Mouse (Mus musculus) left cerebral cortex, postnatal 36 days (tissue): ENCODE results near the gene Mtmr6. TPM values are rescaled to one million over a fixed set of nuclear protein-coding genes. Genes with fewer than 3 reads are reported as not detected.
"Not testable (repeated sequence)": the region's sequence is repeated elsewhere in the genome, so short reads cannot be mapped to it uniquely, and the experiment has no call there.

ENCODE experiments used
- DNase-seq, 2 experiments: peaks; one replicate each; pipeline ENCODE4 v3.0.0; 2021 to 2022; ENCODE audit warnings: low spot score in 2 of 2, mixed read lengths in 1 of 2
- intact Hi-C: fragments of 180-260 bp; cut with DNase I; formaldehyde crosslinking; loops from one replicate; pipeline ENCODE4 v1.15.1; 2025
- total RNA-seq, 2 experiments: library from RNA; stranded (reverse); gene quantifications; 2 replicates each; pipeline ENCODE4 v1.2.3; 2021

The Mtmr6 gene
- total RNA-seq, 2 experiments from 2014 or later: 110 to 112 TPM

DNA sequence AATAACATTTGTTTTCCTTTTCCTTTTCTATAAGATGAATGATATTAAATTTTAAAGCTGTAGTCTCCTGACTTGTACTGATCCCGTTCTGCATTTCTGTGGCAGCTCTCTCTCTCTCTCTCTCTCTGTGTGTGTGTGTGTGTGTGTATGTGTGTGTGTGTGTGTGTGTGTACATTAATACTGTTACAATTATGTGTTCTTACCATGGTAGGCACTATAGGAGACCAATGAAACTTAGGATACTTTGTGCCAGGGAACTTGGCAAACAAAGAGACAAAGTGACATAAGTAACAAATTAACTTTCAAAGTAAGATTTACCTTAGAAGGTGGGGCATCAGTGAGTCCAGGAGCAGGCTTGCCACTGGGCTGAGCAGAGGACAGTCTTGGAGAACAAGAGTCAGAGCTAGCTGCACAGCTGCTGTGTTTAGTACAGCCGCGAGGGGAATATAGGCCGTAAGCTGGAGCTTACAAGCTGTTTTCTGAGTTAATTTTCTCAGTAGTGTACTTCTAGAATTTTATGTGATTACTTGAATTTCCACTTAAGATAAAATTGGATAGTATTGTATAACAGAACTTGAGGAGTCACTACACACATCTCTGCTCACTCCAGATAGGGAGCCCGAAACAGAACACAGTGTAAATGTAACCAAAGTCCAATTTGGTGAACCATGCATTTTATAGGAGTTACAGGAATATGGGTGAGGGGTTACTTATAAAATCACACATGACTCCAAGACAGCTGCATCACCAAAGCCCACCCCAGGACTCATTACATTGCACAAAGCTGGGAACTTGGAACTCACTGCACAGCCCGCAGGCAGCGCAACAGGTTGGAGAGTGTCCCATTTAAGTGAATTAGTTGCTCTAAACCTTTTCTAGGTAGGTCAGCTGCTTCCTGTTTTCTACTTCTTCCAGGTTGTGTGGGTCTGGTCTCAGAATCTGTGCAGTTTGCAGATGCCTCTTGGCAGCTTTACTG is 10.6 kb downstream of the Mtmr6 start:
- intact Hi-C loops: no loop called here
- DNase-seq: no peak

DNA sequence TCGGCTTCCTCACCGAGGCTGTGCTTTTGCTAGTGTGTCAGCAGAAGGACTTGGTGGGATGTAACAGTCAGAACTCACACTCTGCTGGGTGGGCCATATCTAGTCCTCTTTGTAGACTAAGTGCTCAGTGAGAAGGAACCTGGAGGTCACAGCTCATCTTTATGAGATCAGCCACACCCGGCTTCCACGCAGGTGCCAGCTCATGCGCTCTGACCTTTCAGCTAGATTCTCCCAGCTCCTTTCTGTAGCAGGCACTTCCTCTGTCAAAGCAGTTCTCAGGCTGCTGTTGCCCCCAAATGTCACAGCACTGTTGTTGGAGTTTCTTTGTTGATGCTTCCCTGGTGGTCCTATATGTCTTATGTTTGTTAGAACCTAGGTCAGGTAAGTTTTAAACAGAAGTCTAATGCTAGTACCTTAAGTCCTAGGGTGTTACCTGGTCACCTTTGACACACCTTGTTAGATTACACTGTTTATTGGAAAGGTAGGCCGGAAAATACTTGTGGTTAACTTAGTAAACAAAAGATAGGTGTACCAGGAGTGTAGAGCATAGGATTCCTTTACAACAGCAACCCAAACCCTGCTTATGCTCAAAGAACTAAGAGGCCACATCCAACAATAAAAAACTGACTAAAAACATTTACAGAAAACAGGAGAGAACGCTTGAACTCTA is 21.3 kb downstream of the Mtmr6 start:
- intact Hi-C loops: no loop called here

GRCm38 (mm10) chr14:60290363-60290762 is 25.3 kb downstream of the Mtmr6 start:
- intact Hi-C loops: no loop called here
- no peak for DNase-seq

More for the DNA sequence above, 21.3 kb downstream of the Mtmr6 start:
- DNase-seq: no peak

DNA sequence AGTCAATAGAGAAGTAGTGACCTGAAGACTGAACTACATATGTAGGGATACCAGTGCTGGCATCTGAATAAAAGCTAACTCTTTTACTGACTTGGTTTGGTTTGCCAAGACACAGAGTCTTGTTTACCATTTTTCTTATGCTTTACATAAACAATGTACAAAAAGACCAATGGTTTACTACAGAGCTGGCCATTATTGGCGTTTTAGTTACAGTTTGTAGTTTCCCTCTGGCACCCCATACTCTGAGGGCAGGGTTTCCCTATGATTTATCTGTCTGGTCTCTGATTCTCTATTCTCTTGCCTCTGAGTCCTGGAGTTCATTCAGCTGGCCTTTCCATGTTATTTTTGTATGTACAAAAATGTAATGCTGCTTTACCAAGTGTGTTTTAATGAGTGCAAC is 30.5 kb downstream of the Mtmr6 start:
- intact Hi-C loops: no loop called here
- no peak for DNase-seq

DNA sequence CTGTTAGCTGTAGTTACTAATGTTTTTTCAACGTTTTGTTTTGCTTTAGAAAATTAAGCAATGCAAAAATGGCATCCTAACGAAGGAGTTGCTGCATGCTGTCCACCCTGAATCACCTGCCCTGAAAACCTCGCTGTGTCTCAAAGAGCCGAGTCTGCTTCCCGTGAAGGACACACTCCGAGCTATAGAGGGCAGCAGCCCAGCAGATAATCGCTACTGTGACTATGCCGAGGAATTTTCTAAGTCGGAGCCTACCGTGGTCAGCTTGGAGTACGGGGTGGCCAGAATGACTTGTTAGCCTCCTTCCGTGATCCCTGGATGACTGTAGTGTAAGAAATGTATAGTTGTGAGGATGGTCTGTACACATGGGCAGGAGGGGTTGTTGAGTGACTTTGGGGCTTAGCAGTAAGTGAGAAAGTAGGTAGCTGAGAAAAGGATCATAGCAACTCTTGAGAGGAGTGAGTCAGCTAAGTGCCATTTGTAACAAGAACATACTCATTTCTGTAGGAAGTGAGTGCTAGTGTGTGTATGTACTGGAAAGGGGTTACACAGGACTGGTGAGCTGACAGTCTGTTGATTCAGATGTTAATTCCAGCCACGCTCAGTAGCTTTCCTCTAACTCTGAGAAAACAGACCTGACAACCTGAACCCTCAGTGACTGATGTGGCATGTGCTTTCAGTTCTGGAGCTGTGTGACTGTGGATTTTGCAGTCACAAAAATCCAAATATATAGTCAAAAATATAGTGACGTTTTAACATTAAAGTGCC is 35.4 kb downstream of the Mtmr6 start:
- intact Hi-C loops: loop anchor here (5.0 to 10.0 kb wide), 2 partner anchors 77 to 134 kb away; no protein-coding TSS in a partner anchor
- DNase-seq: peak in 1 of 2 experiments; percentile 17

GRCm38 (mm10) chr14:60301024-60301423 is 36.0 kb downstream of the Mtmr6 start:
- intact Hi-C loops: loop anchor here (5.0 to 10.0 kb wide), 2 partner anchors 76 to 134 kb away; no protein-coding TSS in a partner anchor

DNA sequence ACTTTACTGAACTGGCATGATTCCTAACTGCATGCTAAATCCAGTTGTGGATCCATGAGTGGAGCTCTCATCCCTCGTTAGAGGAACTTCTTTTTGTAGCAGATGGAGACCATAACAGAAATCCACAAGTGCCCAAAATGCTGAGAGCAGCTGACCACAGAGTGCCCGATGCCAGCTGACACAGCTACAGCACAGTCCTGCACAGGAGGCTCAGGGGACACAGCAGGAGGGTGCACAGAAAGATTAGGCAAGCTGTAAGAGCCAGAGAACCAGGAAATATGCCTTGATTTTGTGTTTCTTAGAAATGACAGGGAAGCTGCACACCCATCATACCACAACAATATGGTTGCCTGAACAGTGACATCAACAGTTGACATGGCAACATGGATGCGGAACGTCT is 37.4 kb downstream of the Mtmr6 start:
- DNase-seq: no peak
- intact Hi-C loops: loop anchor here (5.0 to 10.0 kb wide), 2 partner anchors 75 to 132 kb away; no protein-coding TSS in a partner anchor

More at GRCm38 (mm10) chr14:60301024-60301423, 36.0 kb downstream of the Mtmr6 start:
- no peak for DNase-seq

DNA sequence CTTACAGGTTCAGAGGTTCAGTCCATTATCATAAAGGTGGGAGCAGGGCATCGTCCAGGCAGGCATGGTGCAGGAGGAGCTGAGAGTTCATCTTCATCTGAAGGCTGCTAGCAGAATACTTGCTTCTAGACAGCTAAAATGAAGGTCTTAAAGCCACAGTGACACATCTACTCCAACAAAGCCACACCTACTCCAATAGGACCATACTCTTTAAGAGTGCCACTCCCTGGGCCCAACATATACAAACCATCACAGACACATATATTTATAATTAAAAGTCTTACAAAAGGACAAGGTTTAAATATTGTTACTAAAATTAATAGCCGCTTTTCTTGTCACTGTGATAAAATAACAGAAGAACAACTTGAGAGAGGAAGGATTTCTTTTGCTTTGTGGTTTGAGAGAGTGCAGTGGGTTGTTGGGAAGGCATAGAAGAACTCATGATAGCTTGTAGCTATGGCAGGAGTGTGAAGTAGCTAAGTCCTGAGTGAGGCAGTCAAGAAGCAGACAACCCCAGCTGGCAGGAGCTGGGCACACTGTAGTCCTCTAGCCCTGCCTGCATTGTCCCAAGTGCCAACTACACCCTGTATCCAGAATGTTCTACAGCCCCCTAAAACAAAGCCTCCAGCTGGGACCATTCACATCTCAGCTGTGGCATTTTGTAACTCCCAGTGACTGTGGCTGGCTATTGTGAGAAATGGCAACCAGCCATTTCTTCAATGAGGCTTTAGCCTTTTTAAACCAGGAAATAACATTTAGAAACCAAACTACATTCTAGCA is 39.6 kb downstream of the Mtmr6 start:
- no peak for DNase-seq
- intact Hi-C loops: loop anchor here (5.0 to 10.0 kb wide), 2 partner anchors 73 to 130 kb away; no protein-coding TSS in a partner anchor

- intact Hi-C loops: loop anchor here (10.0 kb wide), 1 partner anchor 127 kb away; no protein-coding TSS in a partner anchor
- DNase-seq: no peak
Observed at GRCm38 (mm10) chr14:60308113-60308512, 43.1 kb downstream of the Mtmr6 start.

DNA sequence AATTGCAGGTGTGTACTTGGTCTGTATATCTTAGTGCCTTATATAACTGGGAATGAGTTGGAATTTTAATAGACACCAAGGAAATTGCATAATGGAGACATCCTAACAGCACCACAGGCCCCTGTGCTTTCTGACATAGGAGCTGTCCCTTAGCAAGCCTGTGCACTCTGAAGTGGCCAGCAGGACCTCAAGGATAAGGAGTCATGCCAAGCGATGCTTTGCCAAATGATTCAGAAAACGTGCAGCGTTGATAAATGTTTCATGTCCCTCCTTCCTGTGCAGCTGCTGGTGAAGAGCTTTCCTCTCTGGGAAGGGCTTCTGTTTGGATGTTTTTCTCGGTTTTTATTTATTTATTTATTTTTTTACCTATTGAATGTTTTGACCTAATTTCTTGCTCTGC is 45.7 kb downstream of the Mtmr6 start:
- intact Hi-C loops: no loop called here
- DNase-seq: no peak

DNA sequence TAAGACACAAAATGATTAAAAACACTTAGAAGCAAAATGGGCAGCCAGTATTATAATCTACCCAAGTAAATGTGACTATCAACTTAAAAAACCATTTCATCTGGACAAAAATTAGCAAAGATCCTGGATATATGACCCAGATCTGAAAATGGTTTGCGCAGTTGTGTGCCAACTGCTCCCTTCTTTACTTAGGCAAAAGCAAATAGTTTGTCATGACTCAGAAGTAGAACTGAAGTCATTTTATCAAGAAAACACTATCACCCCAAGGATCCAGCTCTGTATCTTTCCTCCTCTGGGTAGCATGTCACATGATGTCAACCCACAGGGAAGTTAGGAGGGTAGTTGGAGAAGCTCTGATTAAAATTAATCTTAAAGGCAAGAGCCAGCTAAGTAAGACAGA is 54.2 kb downstream of the Mtmr6 start:
- no peak for DNase-seq
- intact Hi-C loops: no loop called here

DNA sequence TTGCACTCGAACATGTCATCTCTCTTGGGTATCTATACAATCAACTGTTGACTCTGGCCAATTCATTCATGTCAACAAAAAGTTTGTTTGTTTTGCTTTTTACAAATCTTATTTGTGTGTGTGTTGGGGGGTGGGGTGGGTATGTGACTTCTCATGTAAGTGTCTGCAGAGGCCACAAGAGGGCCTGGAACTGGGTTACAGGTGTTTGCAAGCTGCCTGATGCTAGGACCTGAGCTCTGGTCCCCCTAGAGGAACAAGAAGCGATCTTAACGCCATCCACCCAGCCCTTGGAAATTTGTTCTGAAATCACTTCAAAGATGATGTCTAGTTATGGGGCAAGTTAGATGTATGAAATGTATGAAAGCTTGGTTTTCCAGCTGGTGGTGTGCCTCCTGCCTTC is 55.8 kb downstream of the Mtmr6 start:
- intact Hi-C loops: no loop called here
- DNase-seq: no peak

DNA sequence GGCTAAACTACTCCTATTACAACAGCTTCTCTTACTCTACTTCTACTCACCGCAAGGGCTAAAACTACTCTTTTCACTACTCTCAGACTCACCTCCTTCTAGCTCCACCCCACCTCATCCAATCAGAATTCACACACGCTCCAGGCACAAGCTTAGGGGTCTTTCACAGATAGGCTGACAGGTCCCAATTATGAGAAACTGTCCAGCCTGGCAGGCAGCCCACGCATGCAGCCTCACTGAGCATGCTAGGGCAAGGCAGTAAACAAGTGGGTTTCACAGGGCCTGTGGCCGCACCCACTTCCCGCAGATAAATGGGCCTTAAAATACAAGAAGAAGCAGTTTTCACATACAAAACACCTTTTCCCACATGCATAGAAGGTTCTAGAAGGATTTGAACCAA is 75.0 kb downstream of the Mtmr6 start:
- DNase-seq, intact Hi-C loops: not testable (repeated sequence)

DNA sequence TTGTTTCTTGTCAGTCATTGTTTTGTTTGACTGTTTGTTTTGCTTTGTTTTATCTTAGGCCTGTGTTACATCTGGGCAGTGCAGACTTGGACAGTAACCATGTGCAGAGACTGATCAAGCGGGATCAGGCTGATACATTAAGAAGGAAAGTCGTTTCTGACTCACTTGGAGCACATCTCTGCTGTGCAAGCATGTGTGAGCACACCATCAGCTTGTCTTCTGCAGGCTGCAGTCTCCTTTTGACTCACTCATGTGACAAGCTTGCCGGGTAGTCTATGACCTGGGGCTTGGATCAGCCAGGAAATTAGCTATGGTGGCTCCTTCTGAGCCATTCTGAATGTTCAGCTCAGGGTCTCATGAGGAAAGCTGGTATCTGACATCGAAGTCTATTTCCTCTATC is 75.5 kb downstream of the Mtmr6 start:
- intact Hi-C loops: no loop called here
- no peak for DNase-seq

DNA sequence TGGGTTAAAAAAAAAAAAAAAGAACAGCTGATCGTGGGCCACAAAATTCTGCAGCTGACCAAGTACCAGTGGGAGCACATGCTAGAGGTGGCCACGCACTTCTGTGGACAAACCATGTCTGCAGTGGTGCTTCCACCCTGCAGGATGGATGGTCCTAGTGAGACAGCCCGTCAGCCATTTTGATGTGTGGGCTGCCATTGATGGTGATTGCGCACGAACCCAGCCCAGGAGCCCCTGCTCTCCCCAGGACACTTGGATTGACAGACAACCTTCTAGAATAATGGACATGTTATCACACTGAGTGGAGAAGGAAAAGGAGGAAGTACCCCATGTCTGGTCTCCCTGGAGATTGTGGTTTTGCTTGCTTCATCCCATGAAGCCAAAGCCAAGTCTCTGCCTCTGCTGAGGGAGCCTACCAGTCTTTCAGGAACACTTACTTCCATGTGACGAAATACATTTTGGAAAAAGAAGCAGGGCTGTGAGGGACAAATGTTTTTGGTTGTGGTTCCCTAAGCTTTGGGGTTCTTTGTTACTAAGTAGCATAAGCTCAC is 80.4 kb downstream of the Mtmr6 start:
- intact Hi-C loops: no loop called here
- DNase-seq: no peak
